Mouse (Mus musculus) C2C12 (cell line): ENCODE measurements at regions not wholly inside any gene's neighbourhood (a gene's known extent, or its start where the extent isn't known, plus 50 kb on each side); places are given as distances from the start of the nearest gene placed in this dataset.

Experiments
- CTCF ChIP-seq: IDR thresholded peaks from one replicate; pipeline ENCODE4 v1.5.1; 2011; ENCODE audit not compliant: control insufficient read depth, insufficient read depth, insufficient read length
- MAX ChIP-seq: IDR thresholded peaks from one replicate; pipeline ENCODE4 v1.6.1; 2011; ENCODE audit warnings: mild to moderate bottlenecking, control low read depth

GRCm38 (mm10) chr13:73132746-73133145 is 127.5 kb upstream of the Irx4 start:
- TF ChIP-seq MAX (no peak), CTCF (no peak)
